Mouse (Mus musculus): Measurements from ENCODE around the gene Chst14.
A peak's percentile ranks its signal among the peaks of the same experiment; 100 is the strongest.

Gene Chst14

DNA sequence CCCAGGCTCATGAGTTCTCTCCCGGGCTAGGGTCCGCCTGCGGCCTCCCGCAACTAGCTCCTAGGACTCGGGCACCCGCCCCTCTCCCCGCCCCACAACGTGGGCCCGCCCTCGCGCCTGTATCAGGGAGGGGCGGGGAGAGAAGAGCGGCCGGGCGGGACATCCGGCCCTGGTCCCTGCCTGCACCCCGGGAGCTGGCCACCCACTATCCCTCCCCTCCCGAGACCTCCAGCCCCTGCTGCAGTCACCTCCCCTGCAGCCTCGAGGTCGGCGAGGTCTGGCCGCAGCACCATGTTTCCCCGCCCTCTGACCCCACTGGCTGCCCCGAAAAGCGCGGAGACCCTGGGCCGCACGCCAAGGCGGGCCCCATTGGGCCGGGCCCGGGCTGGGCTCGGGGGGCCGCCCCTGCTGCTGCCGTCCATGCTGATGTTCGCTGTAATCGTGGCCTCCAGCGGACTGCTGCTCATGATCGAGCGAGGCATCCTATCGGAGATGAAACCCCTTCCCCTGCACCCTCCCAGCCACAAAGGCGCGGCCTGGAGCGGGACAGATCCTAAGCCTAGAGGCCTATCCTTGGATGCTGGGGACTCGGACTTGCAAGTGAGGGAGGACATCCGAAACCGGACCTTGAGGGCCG, at the start of gene Chst14:
Gene Chst14, plus strand, starts transcription at position 136 of the 637 bp plus-strand sequence.
- peak; percentile 54 for DNase-seq (ENCODE audit: low read depth)

DNA sequence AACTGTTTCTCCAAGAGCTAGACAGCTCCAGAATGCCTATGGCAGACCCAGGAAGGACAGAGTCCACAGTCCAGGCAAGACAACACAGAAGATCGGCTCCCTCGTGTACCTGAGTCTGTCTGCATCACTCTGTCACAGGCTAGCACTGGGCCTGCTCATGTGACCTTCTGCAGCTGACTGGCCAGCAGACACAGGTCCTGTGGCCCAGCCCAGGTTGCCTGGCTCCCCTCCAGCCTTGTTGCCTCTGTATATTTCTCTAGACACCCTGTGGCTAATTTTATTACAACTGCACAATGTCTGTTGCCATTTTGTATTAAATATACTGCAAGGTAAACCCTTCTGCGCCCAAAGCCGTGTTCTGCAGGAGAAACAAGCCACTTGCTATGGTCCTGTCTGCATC, 45.3 kb upstream of the Chst14 start:
- no peak for DNase-seq (ENCODE audit: low read depth)

DNA sequence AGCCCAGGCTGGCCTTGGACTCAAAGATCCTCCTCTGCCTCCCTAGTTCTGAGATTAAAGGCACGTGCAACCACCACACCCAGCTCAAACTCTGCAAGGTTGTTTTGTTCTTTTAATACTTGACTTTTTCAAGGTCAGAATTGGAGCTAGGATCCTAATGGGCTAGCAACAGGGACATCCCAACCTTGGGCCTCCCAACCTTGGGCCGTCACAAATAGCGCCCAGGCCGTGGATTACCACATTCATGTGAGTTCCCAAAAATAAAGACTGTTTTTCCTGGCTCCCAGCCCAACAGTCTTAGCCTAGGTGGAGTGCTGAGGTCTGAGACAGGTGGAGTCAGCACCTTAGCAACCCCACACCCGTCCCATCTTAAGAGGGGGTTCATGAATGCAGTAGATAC, 44.3 kb upstream of the Chst14 start:
- DNase-seq (ENCODE audit: low read depth): no peak

DNA sequence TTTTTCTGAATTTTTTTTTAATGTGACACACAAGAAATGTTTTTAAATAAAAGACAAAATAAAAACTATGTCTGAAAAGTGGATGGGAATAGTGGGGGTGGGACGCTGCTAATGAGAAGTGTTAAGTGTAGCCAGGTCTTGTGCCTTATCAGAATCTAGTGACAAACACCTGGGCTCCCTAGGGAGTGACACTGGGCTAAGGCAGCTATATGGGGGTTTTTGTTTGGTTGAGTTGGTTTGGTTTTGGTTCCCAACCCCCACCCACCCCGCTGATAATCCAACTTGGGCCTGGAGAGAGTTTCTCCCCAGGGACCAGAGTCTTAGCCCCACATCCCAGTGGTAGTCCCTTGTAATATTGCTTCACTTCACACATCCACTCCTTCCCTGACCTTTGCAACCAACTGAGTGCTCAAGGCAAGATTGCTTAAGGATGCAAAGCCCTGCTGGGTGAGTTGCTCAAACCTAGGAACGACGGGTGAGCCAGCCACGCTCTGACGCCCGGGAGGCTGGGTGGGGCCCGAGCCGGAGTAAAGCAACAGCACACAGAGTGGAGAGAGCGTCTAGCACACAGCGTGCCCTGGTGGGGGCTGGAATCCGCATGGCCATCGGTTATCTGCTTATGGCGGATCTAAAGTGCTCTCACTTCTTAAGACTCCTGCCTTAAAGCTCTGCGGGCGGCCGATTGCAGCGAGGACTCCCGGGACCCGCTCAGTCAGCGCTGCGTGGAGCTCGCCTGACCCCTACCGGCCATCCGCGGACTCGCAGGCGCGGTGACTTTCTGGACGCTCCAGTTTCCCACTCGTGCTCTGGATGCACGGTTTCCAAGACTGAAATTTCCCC, 43.2 kb upstream of the Chst14 start:
- DNase-seq (ENCODE audit: low read depth): no peak

DNA sequence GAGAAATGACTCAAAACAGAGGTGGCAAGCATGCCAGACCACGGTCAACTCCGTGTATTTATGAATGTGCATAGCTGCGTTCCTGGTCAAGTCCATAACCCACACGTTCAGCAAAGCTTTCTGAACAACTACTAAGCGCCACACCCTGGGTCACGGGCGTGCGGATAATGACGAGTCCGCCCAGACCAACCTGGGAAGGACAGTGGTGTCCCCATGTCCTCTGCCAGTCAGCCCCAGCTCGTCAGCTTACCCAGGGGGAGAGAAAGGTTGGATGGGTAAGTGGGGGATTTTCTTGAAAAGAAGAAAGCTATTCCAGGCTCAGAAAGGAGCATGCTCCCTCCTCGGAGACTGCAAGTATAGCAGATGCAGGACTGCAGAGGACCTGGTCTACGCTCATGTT, 38.9 kb upstream of the Chst14 start:
- no peak for DNase-seq (ENCODE audit: low read depth)

DNA sequence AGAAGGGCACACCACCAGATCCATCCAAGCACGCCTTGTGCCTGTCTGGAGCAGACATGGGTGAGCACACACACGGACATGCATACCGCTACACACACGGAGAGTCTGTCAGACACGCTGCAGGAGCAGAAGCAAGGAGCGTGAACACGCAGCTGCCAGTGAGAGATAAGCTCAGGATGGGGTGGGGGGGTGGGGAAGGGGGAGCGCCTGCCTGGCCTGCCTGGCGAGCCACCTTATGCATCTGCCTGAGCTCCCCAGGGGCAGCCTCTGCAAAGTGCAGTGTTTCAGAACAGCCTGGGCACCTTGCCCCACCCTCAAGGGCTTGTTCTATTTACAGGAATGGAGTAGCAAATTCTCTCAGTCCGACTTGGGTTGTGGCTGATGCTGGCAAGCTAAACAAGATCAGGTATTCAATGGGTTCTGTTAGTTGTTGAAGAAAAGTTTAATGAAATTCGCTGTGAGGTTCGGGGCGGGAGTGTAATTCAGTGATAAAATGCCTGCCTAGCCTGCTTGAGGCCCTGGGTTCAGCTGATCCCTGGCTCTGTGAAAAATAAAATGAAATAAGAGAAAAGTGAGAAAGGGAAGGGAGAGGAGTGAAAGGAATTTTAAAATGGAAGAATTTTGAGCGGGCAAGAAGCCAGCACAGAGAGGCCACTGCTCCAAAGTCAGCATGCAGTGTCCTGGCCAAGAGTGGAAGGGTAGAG, 38.3 kb upstream of the Chst14 start:
- no peak for DNase-seq (ENCODE audit: low read depth)

DNA sequence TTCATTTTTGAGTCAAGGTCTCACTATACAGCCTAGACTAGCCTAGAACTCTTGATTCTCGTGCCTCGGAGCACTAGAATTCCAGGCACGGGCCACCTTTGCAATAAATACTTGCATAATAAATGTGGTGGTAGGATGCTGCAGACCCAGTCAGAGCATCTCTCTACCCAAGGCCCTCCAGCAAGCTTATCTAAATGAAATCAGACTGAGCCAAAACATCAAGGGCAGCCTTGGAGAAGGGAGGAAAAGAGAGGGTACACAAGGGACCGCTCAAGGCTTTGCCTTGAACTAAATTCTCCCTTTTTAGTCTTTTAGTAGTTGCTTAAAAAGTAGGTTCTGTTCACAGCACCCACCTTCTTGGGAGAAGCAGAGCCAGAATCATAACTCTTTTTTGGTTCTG, 35.1 kb upstream of the Chst14 start:
- no peak for DNase-seq (ENCODE audit: low read depth)

DNA sequence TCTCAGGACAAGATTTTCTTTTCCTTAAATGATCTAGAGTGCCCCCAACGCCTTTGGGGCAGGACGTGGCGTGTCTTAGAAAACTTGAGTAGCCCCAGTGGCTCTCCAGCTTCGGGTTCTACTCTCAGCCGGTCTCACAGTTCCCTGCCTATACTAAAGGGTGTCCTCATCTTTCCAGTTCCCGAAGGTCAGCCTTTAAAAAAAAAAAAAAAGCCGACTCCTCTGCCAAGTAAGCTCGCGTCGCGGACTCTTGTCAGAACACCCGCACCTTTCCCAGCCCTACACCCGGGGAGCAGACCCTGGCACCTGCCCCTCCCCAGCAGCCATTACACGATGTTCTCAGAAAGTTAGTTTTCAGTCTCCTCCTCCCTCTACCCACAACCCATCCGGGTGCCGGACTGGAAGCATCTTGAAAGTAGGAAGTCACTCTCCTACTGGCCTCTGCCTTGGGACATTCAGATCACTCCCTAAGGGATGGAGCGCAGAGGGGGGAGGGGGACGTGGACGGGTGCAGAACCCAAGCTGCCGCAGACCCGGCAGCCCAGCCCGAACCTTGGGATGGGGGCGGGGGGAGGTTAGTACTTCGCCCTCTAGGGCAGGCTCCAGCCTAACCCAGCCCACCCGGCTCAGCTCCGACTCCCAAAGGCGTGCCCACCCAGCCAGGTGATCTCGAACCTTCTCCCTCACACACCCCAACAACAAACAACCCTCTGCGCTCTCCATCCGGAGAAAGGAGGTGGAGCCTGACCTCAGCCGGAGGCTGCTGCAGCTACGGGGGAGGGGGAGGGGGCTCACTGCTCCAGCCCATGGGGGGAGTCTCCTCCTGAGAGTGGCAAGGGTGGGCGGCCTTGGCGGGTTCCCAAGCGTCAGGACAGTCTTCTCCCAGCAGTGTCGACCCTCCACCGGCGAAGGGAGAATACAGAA, 30.0 kb upstream of the Chst14 start:
- DNase-seq (ENCODE audit: low read depth): no peak

DNA sequence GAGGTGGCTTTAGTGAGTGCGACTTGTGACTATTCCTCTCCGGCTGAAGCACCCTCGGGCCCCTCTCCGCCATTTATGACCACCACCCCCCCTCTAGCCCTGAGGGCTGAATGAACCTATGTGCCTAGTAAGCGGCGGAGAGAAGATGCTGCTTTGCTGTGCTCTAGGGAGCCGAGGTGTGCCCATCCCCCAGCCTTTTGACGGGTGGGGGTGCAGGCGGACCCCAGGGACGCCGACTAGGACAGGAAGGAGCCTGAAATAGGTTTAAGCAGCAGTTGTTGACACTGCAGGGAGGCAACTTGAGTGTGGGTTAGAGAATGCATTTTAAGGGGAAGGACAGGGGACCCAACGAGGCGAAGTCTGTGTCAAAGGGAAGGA, 29.4 kb upstream of the Chst14 start:
- no peak for DNase-seq (ENCODE audit: low read depth)

DNA sequence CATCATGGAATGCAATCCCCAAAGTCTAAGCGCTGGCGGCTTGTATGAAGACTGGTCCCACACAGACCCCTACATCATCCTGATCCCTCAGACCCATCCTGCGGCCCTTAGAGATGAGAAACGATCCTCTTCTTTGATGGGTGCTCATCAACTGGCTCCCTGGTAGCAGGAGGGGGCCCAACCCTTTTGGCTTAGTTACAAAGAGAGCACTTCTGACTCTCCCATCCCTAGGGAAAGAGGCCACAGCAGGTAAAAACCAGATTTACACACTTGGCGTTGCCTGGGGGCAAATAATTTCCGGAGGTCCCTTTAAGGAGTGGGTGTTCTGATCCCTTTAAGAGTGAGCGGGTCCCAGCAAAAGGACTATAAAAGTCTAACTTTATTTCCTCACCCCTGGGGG, 28.9 kb upstream of the Chst14 start:
- no peak for DNase-seq (ENCODE audit: low read depth)

DNA sequence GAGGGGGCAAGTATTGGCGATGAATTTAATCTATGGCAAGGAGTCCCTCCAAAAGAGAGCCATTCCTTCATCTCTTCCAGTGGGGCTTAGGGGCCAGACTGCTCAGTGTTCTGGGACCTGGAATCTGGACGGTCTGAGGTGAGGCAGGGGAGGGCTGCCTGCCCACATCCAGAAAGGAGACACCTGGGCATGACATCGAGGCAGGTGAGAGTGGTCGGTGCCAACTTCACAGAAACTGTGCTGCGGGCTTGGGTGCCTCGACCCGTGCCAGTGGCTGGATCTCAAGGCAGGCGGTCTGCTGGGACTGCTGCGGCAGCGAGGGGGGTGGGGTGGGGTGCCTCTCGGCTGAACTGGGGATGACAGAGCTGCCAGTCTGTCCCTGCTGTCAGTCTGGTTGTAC, 28.5 kb upstream of the Chst14 start:
- DNase-seq (ENCODE audit: low read depth): no peak

DNA sequence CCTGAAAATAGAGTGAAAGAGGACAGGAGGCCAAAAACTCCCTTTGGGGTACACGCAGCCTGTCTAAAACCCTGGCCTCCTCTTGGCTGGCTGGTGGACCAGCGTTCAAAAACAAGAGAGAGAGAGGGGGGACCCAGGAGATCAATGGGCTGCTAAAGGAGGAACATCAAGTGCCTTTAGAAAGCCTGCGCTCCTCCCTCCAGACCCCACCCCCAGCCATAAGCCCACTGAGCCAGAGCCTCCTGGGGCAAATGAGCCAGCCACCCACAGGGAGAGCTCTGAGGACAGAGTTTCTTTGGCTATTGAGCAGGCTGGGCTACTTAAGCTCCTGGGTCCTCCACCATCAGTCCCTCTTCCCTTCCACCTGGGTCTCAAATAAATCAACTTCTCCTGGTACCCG, 27.5 kb upstream of the Chst14 start:
- no peak for DNase-seq (ENCODE audit: low read depth)

DNA sequence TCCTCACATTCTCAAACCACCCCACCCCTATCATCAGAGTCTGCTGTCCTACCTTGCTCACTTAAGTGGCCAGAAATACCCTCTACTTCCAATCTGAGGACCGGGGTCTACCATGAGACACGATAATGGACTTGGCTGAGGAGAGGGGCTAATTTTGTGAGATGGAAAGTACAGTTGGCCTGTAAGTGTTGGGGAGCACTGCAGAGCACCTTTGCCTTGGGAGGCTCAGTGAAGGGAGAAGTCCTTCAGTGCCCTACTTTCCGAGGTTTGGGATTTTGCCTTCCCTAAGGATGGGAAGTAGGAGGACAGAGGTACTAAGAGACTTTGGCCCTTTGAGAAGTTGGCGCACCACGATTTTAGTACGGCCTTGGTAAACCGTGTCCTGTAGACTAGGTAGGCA, 27.0 kb upstream of the Chst14 start:
- no peak for DNase-seq (ENCODE audit: low read depth)

DNA sequence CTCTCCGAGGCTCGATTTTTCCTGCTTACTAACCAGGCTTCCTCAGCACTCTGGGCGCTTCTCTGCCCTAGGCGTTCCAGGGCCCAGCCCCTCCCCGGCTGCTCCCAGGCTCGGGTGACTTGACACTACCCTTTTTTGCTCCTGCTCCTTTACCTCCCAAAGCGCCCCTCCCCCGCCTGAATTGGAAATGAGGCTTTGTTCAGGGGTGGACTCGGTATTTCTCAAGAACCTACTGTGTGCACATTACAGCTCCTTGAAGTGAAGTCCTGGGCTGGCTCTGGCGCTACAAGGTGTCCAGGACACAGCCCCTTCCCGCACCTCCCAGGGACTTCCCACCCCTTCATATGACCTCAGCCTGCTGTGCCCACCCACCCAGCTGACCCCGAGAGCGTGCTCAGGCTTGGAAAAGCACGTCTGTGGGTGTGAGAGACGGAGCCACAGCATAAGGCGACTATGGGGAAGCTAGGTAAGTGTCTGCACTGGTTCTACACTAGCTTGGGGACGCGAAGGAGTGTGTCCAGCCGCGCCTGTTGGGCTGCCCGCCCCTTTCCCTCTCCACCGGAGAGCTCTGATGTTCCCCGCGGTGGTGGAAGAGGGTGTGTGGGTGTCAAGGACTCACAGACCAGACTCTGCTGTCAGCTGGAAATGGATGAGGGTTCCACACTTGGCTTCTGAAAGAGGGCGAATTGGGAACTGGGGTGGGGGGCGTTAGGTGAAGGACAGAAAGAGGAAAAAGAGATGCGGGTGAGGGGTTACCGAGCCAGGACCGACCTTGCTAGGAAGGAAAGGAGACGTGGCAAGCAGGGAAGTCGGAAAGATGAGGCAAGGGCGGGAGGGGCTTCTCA, 26.1 kb upstream of the Chst14 start, which contains the start of gene Bahd1:
Gene Bahd1, plus strand, starts transcription at position 397 of the 845 bp plus-strand sequence.
- no peak for DNase-seq (ENCODE audit: low read depth)

DNA sequence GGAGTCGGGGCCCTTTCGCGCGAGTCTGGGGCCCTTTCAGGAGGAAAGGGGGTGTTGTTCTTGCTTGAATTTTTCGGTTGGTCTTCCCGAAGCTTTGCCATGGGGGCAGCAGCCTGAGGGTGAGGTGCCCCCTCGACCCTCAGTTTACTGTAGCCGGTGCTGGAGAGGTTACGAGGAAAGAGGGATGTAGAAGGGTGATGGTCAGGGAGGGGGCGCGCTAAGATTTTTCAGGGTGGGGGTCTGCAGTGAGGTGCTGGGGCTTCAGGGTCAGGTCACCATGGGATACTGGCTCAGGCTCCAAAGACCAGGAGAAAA, 25.5 kb upstream of the Chst14 start:
- DNase-seq (ENCODE audit: low read depth): no peak

DNA sequence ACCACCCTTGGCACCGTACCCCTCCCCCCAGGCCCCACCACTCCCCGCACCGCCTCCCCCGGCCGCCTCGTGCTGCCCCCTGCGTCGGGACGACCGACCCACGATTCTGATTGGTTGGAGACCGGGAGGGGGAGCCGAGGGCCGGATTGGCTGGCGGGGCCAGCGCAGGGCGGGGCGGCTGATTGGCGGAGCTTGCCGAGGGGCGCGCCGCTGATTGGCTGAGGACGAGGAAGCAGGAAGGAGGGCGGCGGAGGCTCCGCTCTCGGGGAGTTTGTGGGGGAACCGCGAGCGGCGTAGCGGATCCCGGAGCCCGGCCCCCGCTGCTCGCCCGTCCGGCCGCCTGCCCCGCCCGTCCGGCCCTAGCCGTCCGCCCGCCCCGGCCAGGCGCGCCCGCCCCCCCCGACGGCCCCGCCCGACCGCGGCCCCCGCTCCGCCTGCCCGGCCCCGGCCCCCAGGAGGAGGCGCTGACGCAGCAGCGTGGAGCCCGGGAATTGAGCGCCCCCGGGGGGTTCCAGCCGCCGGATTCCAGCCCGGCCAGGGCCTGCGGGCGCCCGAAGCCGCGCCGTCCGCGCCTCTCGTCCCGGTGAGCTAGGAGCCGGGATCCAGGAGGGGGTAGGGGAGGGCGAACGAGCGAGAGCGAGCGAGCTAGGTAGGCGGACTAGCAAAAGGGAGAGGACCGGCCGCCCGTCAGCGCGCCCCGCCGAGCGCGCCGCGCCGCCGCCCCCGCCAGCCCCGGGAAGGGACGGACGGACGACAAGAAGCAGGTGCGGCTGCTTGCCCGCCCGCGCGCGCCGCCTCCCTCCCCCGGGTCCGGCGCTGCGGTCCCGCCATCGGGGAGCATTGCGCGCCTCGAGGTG, 24.9 kb upstream of the Chst14 start:
- peak; percentile 87 for DNase-seq (ENCODE audit: low read depth)

DNA sequence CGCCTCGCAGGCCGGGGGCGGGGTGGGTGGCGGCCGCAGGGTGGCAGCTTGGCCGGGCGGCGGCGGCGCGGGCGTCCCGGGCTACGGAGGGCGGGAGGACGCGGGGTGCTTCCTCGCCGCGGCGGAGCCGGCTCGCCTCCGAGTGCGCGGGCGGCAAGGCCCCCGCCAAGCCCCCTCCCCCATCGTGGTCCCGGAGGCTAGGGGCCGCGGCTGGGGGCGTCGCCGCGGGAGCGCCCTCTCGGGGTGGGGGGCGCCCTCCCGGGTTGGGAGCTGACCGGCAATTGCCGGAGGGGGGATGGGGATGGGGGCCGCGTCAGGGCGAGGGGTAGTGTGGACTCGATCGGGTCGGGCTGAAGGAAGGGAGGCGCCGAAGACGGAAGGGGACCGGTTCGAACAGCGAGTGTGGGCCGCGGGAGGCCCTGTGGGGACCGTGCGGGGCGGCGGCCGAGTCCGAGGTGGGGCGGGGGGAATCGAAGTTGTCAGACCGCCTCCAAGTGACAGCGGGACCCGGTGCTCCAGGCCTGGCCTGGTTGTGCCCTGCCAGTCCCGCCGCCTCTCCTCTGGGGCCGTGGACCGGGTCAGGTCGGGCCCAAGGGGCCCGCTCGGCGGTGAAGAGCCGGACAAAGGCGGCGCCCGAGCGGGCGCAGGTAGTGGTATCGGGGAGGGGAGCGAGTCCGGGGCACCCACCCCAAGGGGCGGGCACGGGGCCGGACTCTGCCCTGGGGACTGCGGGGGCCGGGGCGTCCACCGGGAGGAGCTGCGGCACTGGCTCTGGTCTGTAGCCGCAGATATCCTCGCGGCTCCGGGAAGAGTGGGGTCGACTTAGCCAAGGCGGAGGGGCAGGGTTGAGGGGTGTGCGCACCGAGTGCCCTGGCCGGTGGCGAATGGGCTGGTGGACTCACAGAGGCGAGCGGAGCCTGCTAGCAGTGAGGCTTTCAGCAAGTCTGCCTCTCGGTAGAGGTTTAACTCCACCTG, 24.0 kb upstream of the Chst14 start:
- no peak for DNase-seq (ENCODE audit: low read depth)

DNA sequence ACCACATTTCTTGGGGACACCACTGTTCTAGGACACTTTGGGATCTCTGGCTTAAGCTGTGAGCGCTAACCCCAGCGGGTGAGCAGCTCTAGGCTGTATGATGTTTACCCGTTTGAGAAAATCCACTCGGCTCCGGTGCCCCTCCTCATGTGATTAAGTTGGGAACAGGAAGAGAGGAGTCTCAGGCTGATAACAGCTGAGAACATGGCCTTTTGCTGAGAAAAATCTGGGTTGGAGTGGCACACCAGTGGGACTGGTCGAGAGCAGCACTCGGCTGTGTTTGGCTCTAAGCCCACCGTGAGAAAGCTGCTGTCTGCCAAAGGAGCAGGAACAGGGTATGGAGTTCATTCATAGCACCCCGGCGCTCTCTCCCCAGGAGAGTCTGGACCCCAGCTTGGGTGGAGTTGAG, 23.0 kb upstream of the Chst14 start:
- DNase-seq (ENCODE audit: low read depth): no peak

Measured in c-Kit-positive CD71-negative TER-119-negative erythroid progenitor cells, embryonic 14.5 days (primary cell).